Mouse (Mus musculus): ENCODE measurements at regions not wholly inside any gene's neighbourhood (a gene's known extent, or its start where the extent isn't known, plus 50 kb on each side); places are given as distances from the start of the nearest gene placed in this dataset.

GRCm38 (mm10) chr15:62468076-62468475 lies 1376.9 kb downstream of the Gsdmc2 start:
- no peak for TF ChIP-seq E2F4 (IDR thresholded peaks at IDR 0.05; ENCODE audit: insufficient read depth)
- no peak for TF ChIP-seq CEBPB (IDR thresholded peaks at IDR 0.05; ENCODE audit: insufficient read depth, poor library complexity, severe bottlenecking)
